In genomic region chr13:8089519-8089918, GRCm38 (mm10) we compare ENCODE assay signal across 23 mouse cellular contexts.
DNase-seq lines count a peak whose midpoint lies in the region; ATAC-seq and TF ChIP-seq lines count a peak whose summit lies in the region.
"Had no signal": no experiment of that assay in that cellular context is flagged by ENCODE, and none has a peak within 500 bp of the region (broad histone marks: within the 10 kb centered on the region; RNA-seq: fewer than 3 reads in every experiment).

No protein-coding gene starts in this region.

- no peak for TF ChIP-seq POLR2A in lung, adult 2 months (IDR thresholded peaks at IDR 0.05; ENCODE audit: borderline replicate concordance, extremely low read depth, low read depth, low read length)

- WGBS in lung, embryonic 14.5 days: 33% methylated on average over 4 of the region's 4 CpGs
- 36% methylated on average over 4 of the region's 4 CpGs for WGBS in lung, adult 2 months

- peak; percentile 56; the same call in 1 of the 2 replicates for ATAC-seq in lung, embryonic 14.5 days (ENCODE audit: insufficient read depth)
- ATAC-seq in CD4-positive, CD25-positive, alpha-beta regulatory T cell, adult 4 months: no peak
- ATAC-seq: forebrain, embryonic 13.5 days; hindbrain, embryonic 16.5 days; intestine, embryonic 15.5 days; midbrain, embryonic 13.5 days had no signal

- H3K9me3 ChIP-seq in lung, embryonic 14.5 days (ENCODE audit: low read depth, low read length): no peaks in the 10 kb centered on the region
- H3K9me3 ChIP-seq: forebrain, embryonic 13.5 days; hindbrain, embryonic 10.5 days; intestine, embryonic 15.5 days; limb, embryonic 12.5 days; liver, embryonic 15.5 days; megakaryocyte, embryonic 14.5 days; midbrain, embryonic 13.5 days had no signal

- H3K27me3 ChIP-seq in lung, embryonic 14.5 days (ENCODE audit: insufficient read depth, low read length): no peaks in the 10 kb centered on the region
- H3K27me3 ChIP-seq: forebrain, embryonic 13.5 days; intestine, embryonic 15.5 days; limb, embryonic 12.5 days; liver, embryonic 15.5 days; megakaryocyte, embryonic 14.5 days; midbrain, embryonic 13.5 days had no signal

- no peaks in the 10 kb centered on the region for H3K4me1 ChIP-seq in lung, embryonic 14.5 days (ENCODE audit: insufficient read depth)
- H3K4me1 ChIP-seq in lung, adult 2 months (ENCODE audit: control insufficient read depth, insufficient read depth, low read length): no peaks in the 10 kb centered on the region
- H3K4me1 ChIP-seq: forebrain, embryonic 13.5 days; hindbrain, embryonic 10.5 days; intestine, embryonic 15.5 days; limb, embryonic 12.5 days; liver, embryonic 15.5 days; megakaryocyte, embryonic 14.5 days; midbrain, embryonic 13.5 days had no signal

- TF ChIP-seq CTCF in lung, embryonic 14.5 days (IDR thresholded peaks at IDR 0.05; ENCODE audit: low read depth): no peak
- no peak for TF ChIP-seq CTCF in lung, adult 2 months (IDR thresholded peaks at IDR 0.05; ENCODE audit: insufficient read depth, low read length)

- DNase-seq in cerebellum, postnatal 10 days: peak; percentile 34 to 66
- DNase-seq in cerebellum, adult 9-11 months: no peak
- DNase-seq in lung, embryonic 14.5 days: peak; percentile 50
- DNase-seq in lung, adult 2 months: no peak
- peak; percentile 21 for DNase-seq in MEL-GATA-1-ER (ENCODE audit: extremely low read depth, low read depth)
- peak; percentile 1 for DNase-seq in lung, postnatal 36 days
- DNase-seq: cerebellum, adult 18-20 months; cerebellum, postnatal 36 days; gastrocnemius, postnatal 10 days; heart, postnatal 14 days; kidney, adult 8-10 months; kidney, postnatal 4 days; thymus, postnatal 4 days had no signal

- no peak overlapping the region for H3K4me2 ChIP-seq in lung, embryonic 14.5 days
- H3K4me2 ChIP-seq: forebrain, embryonic 13.5 days; intestine, embryonic 15.5 days; limb, embryonic 12.5 days; liver, embryonic 15.5 days; midbrain, embryonic 13.5 days had no signal

- no peak overlapping the region for H3K27ac ChIP-seq in lung, embryonic 14.5 days (ENCODE audit: low read depth)
- H3K27ac ChIP-seq: forebrain, embryonic 13.5 days; hindbrain, embryonic 10.5 days; intestine, embryonic 15.5 days; kidney, postnatal 0 days; limb, embryonic 12.5 days; liver, embryonic 15.5 days; midbrain, embryonic 13.5 days had no signal

- no peak overlapping the region for H3K4me3 ChIP-seq in lung, embryonic 14.5 days (ENCODE audit: low read depth, low read length)
- H3K4me3 ChIP-seq in lung, adult 2 months (replicated peaks; ENCODE audit: extremely low read depth, low read depth, low read length): no peak overlapping the region
- H3K4me3 ChIP-seq: forebrain, embryonic 13.5 days; hindbrain, embryonic 10.5 days; intestine, embryonic 15.5 days; limb, embryonic 12.5 days; liver, embryonic 15.5 days; megakaryocyte, embryonic 14.5 days; midbrain, embryonic 13.5 days had no signal

- H3K9ac ChIP-seq in lung, embryonic 14.5 days: no peak overlapping the region
- H3K9ac ChIP-seq: forebrain, embryonic 13.5 days; intestine, embryonic 15.5 days; limb, embryonic 12.5 days; liver, embryonic 15.5 days; midbrain, embryonic 13.5 days had no signal

- no peaks in the 10 kb centered on the region for H3K36me3 ChIP-seq in lung, embryonic 14.5 days (ENCODE audit: insufficient read depth)
- H3K36me3 ChIP-seq: hindbrain, embryonic 10.5 days; intestine, embryonic 15.5 days; limb, embryonic 12.5 days; liver, embryonic 15.5 days; midbrain, embryonic 13.5 days had no signal

Comparison
In these comparisons a context has a peak if more than half of its experiments do, and no peak if none do; other contexts are left out.
1. DNase-seq: peak in cerebellum, postnatal 10 days (2 of 2), lung, embryonic 14.5 days (single experiment), MEL-GATA-1-ER (single experiment) and lung, postnatal 36 days (single experiment); none in cerebellum, adult 9-11 months (single experiment) and lung, adult 2 months (single experiment).